Mouse (Mus musculus): ENCODE measurements around the gene Atox1. TPM values are rescaled to one million over a fixed set of nuclear protein-coding genes. Genes with fewer than 3 reads are reported as not detected.

Atox1 gene
- total and polyA plus RNA-seq, 3 experiments = 258 to 365 TPM; not detected in 1

DNA sequence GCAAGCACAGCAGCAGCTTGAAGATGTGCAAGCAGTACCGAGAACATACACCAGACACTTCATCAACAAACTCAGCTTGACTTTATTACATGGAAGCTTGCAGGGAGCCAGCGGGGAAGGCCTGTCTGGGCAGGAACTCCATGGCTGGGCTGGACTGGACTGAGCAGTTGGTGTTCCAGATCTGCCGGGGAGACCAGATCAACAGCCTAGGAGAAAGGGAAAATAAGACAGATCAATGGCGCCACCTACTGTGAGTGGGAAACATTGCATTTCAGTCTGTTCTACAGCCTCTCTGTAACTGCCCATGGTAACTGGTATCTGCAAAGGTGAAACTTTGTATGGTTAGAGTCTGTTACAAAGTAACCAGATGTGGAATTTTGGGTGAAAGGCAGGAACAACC, 14.5 kb downstream of the Atox1 start (continued):
- TF ChIP-seq GABPA (IDR thresholded peaks at IDR 0.05; ENCODE audit: low read depth, low read length) (no peak), MAZ (IDR thresholded peaks at IDR 0.05; ENCODE audit: low read depth, low read length) (no peak)

DNA sequence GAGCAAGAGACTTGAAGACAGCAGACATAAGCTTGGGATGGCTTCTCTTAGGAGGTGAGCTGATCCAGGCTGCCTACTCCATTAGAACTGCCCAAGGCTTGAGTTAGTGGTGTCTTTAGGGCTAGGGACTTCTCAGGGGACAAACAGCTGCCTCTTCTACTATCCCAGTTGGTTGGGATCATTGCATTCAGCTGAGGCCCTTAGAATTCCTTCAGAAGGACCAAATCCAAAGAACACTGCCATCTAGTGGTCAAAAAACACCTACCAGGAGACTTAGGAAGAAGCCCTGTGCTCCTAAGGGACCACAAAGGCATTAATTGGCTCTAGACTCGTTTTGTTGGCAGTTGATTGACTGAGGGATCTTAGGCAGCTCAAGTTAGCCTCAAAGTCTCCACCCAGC, 16.3 kb downstream of the Atox1 start:
- H3K4me1 ChIP-seq (ENCODE audit: control insufficient read depth in 1 of 2, insufficient read depth in 2 of 2, low read length in 2 of 2) = no peaks in the 10 kb centered on the region
- no peak overlapping the region for H3K9ac ChIP-seq (ENCODE audit: control insufficient read depth, low read depth, low read length, poor library complexity, severe bottlenecking)
- H3K9me3 ChIP-seq (replicated peaks; ENCODE audit: insufficient read depth, low read length) = no peaks in the 10 kb centered on the region
- H3K27ac ChIP-seq (ENCODE audit: control insufficient read depth, low read depth, low read length) = no peak overlapping the region
- H3K79me2 ChIP-seq (ENCODE audit: control insufficient read depth, insufficient read depth, low read length, poor library complexity) = no peaks in the 10 kb centered on the region
- no peak for TF ChIP-seq ZC3H11A (IDR thresholded peaks at IDR 0.05; ENCODE audit: low read depth, low read length)
- TF ChIP-seq MAFK (IDR thresholded peaks at IDR 0.05; ENCODE audit: borderline replicate concordance, low read depth, low read length) = no peak
- no peak for TF ChIP-seq POLR2AphosphoS5 (IDR thresholded peaks at IDR 0.05; ENCODE audit: borderline replicate concordance, low read depth, low read length)
- no peak for TF ChIP-seq CHD2 (IDR thresholded peaks at IDR 0.05; ENCODE audit: low read length)
- TF ChIP-seq USF1 (IDR thresholded peaks at IDR 0.05; ENCODE audit: low read depth, low read length) = no peak
- no peak for TF ChIP-seq ELF1 (IDR thresholded peaks at IDR 0.05; ENCODE audit: low read depth, low read length)
- TF ChIP-seq NRF1 (IDR thresholded peaks at IDR 0.05; ENCODE audit: insufficient read depth, low read depth, low read length, poor library complexity, severe bottlenecking) = no peak
- peak; percentile 40 for TF ChIP-seq RAD21 (IDR thresholded peaks at IDR 0.05; ENCODE audit: low read depth, low read length)
- TF ChIP-seq MAX (IDR thresholded peaks at IDR 0.05; ENCODE audit: low read length) = no peak
- 0 out of 4 replicates have a peak, but pooled peaks of 1 of the 2 experiments have one; percentile 24 for TF ChIP-seq POLR2A (IDR thresholded peaks at IDR 0.05; ENCODE audit: control insufficient read depth in 1 of 2, insufficient read depth in 1 of 2, low read depth in 1 of 2, low read length in 2 of 2, poor library complexity in 1 of 2)
- no peak for TF ChIP-seq MEF2A (IDR thresholded peaks at IDR 0.05; ENCODE audit: extremely low read depth, insufficient replicate concordance, low read depth, low read length, poor library complexity, severe bottlenecking)
- peak; percentile 47; the same call in 1 of the 2 replicates for TF ChIP-seq SMC3 (IDR thresholded peaks at IDR 0.05; ENCODE audit: low read depth, low read length)
- no peak for TF ChIP-seq HCFC1 (IDR thresholded peaks at IDR 0.05; ENCODE audit: low read depth, low read length)
- TF ChIP-seq TBP (IDR thresholded peaks at IDR 0.05; ENCODE audit: low read depth, low read length) = no peak
- no peak for TF ChIP-seq ZKSCAN1 (IDR thresholded peaks at IDR 0.05; ENCODE audit: low read depth, low read length)
- TF ChIP-seq CTCF (IDR thresholded peaks at IDR 0.05 in 2 of 3, conservative IDR thresholded peaks at IDR 0.05 in 1 of 3; ENCODE audit: control insufficient read depth in 1 of 3, insufficient read depth in 1 of 3, low read depth in 2 of 3, low read length in 3 of 3, poor library complexity in 1 of 3, severe bottlenecking in 1 of 3) = peak; percentile 43 to 88 (median 86)
- TF ChIP-seq EP300 (IDR thresholded peaks at IDR 0.05; ENCODE audit: low read depth in 1 of 2, low read length in 2 of 2) = no peak
- no peaks in the 10 kb centered on the region for H3K27me3 ChIP-seq (ENCODE audit: control insufficient read depth in 1 of 2, insufficient read depth in 2 of 2, low read length in 2 of 2)
- peaks cover 0 to 1% of the 10 kb centered on the region in 2 experiments; a peak in 1 of 4 replicates for H3K36me3 ChIP-seq (ENCODE audit: control insufficient read depth in 1 of 2, insufficient read depth in 2 of 2, low read length in 2 of 2)
- no peak overlapping the region for H3K4me3 ChIP-seq (ENCODE audit: control insufficient read depth in 1 of 2, insufficient read depth in 1 of 2, low read depth in 2 of 2, low read length in 2 of 2)
- peak; percentile 83 for DNase-seq (ENCODE audit: low read depth, low spot score)

- H3K4me1 ChIP-seq (ENCODE audit: control insufficient read depth in 1 of 2, insufficient read depth in 2 of 2, low read length in 2 of 2) = no peaks in the 10 kb centered on the region
- no peaks in the 10 kb centered on the region for H3K79me2 ChIP-seq (ENCODE audit: control insufficient read depth, insufficient read depth, low read length, poor library complexity)
- DNase-seq (ENCODE audit: low read depth, low spot score) = no peak
- H3K36me3 ChIP-seq (ENCODE audit: control insufficient read depth in 1 of 2, insufficient read depth in 2 of 2, low read length in 2 of 2) = no peaks in the 10 kb centered on the region
- peaks cover 6 to 13% of the 10 kb centered on the region in 2 experiments for H3K27me3 ChIP-seq (ENCODE audit: control insufficient read depth in 1 of 2, insufficient read depth in 2 of 2, low read length in 2 of 2)
- H3K27ac ChIP-seq (ENCODE audit: control insufficient read depth, low read depth, low read length) = no peak overlapping the region
- H3K9ac ChIP-seq (ENCODE audit: control insufficient read depth, low read depth, low read length, poor library complexity, severe bottlenecking) = no peak overlapping the region
- no peak for TF ChIP-seq SMC3 (IDR thresholded peaks at IDR 0.05; ENCODE audit: low read depth, low read length)
- TF ChIP-seq ETS1 (IDR thresholded peaks at IDR 0.05; ENCODE audit: low read depth, low read length) = no peak
- no peak for TF ChIP-seq RCOR1 (IDR thresholded peaks at IDR 0.05; ENCODE audit: low read depth, low read length)
- TF ChIP-seq GATA1 (IDR thresholded peaks at IDR 0.05; ENCODE audit: low read depth, low read length) = no peak
- TF ChIP-seq USF1 (IDR thresholded peaks at IDR 0.05; ENCODE audit: low read depth, low read length) = no peak
- no peak for TF ChIP-seq TAL1 (IDR thresholded peaks at IDR 0.05; ENCODE audit: low read length)
- TF ChIP-seq E2F4 (IDR thresholded peaks at IDR 0.05; ENCODE audit: borderline replicate concordance, low read depth, low read length) = no peak
- TF ChIP-seq USF2 (IDR thresholded peaks at IDR 0.05; ENCODE audit: borderline replicate concordance in 1 of 2, insufficient read depth in 1 of 2, low read depth in 1 of 2, low read length in 2 of 2) = no peak
- TF ChIP-seq ELF1 (IDR thresholded peaks at IDR 0.05; ENCODE audit: low read depth, low read length) = no peak
- H3K9me3 ChIP-seq (replicated peaks; ENCODE audit: insufficient read depth, low read length) = no peaks in the 10 kb centered on the region
- H3K4me3 ChIP-seq (ENCODE audit: control insufficient read depth in 1 of 2, insufficient read depth in 1 of 2, low read depth in 2 of 2, low read length in 2 of 2) = no peak overlapping the region
These were observed 21.3 kb downstream of the Atox1 start for GRCm38 (mm10) chr11:55439718-55440117.

Data from MEL (cell line).